Mouse (Mus musculus) CH12.LX (cell line): ENCODE results near the gene Camk2n1. TPM values are rescaled to one million over a fixed set of nuclear protein-coding genes. Genes with fewer than 3 reads are reported as not detected.

ENCODE experiments used
- DNase-seq: peaks from one replicate; pipeline ENCODE4 v3.0.0-alpha.2; 2013; ENCODE audit errors: extremely low read depth
- H3K27ac ChIP-seq: 2 replicates; pipeline ENCODE4 v1.5.1; 2012; ENCODE audit warnings: low read depth, mild to moderate bottlenecking, control low read depth, moderate library complexity; ENCODE audit not compliant: insufficient read depth
- H3K27me3 ChIP-seq: replicated peaks from 2 replicates; pipeline ENCODE3; 2012; ENCODE audit warnings: inconsistent platforms
- H3K36me3 ChIP-seq, 2 experiments: replicated peaks in 1 of 2; 2 replicates each; pipeline versions ENCODE3 to v1.6.1; 2012; ENCODE audit warnings: inconsistent platforms in 1 of 2, low read length in 1 of 2, mild to moderate bottlenecking in 1 of 2, mixed read lengths in 1 of 2, moderate library complexity in 1 of 2; ENCODE audit not compliant: control insufficient read depth in 1 of 2, insufficient read depth in 1 of 2
- H3K4me1 ChIP-seq, 2 experiments: 2 replicates each; pipeline ENCODE4 v1.6.1; 2012; ENCODE audit warnings: inconsistent platforms in 1 of 2, moderate library complexity in 1 of 2; ENCODE audit not compliant: insufficient read depth in 2 of 2, control insufficient read depth in 1 of 2
- H3K4me2 ChIP-seq: 2 replicates; pipeline ENCODE4 v1.6.1; 2012; ENCODE audit warnings: low read depth, mild to moderate bottlenecking, control low read depth; ENCODE audit not compliant: poor library complexity, insufficient read depth, severe bottlenecking
- H3K4me3 ChIP-seq, 3 experiments: fragments of 150-350 bp in 1 of 3; sonication (generic) in 1 of 3; replicated peaks in 1 of 3; 2 replicates each; pipeline versions ENCODE3 to v1.5.1; 2011 to 2012; ENCODE audit warnings: low read depth in 2 of 3, low read length in 2 of 3, mild to moderate bottlenecking in 2 of 3, moderate library complexity in 2 of 3, control low read depth in 1 of 3, improper control_type of control experiment in 1 of 3, inconsistent platforms in 1 of 3, mixed read lengths in 1 of 3; ENCODE audit not compliant: poor library complexity in 1 of 3
- H3K79me2 ChIP-seq: replicated peaks from 2 replicates; pipeline ENCODE4 v1.6.1; 2012; ENCODE audit warnings: mild to moderate bottlenecking, moderate library complexity; ENCODE audit not compliant: control insufficient read depth, poor library complexity, insufficient read depth, severe bottlenecking; ENCODE audit errors: extremely low read depth
- H3K9ac ChIP-seq: 2 replicates; pipeline ENCODE4 v1.6.1; 2012; ENCODE audit warnings: low read depth, mild to moderate bottlenecking, control low read depth, moderate library complexity; ENCODE audit not compliant: insufficient read depth
- H3K9me3 ChIP-seq: replicated peaks from 2 replicates; pipeline ENCODE3; 2012; ENCODE audit warnings: low read length, inconsistent platforms, mixed read lengths
- ELF1 ChIP-seq: IDR thresholded peaks from 2 replicates; pipeline ENCODE4 v1.6.1; 2014; ENCODE audit warnings: low read depth, mild to moderate bottlenecking, inconsistent platforms, low read length, improper control_type of control experiment
- EP300 ChIP-seq: IDR thresholded peaks from 2 replicates; pipeline ENCODE4 v1.6.1; 2011; ENCODE audit warnings: low read length, improper control_type of control experiment
- ETS1 ChIP-seq: conservative IDR thresholded peaks from 2 replicates; pipeline ENCODE4 v1.6.1; 2012; ENCODE audit warnings: low read depth, mild to moderate bottlenecking, inconsistent platforms, low read length, improper control_type of control experiment, moderate library complexity
- IRF4 ChIP-seq: IDR thresholded peaks from 2 replicates; pipeline ENCODE4 v1.6.1; 2014; ENCODE audit warnings: low read depth, mild to moderate bottlenecking, inconsistent platforms, low read length, improper control_type of control experiment
- JUN ChIP-seq: IDR thresholded peaks from 2 replicates; pipeline ENCODE4 v1.6.1; 2011; ENCODE audit warnings: low read depth, mild to moderate bottlenecking, low read length, improper control_type of control experiment, moderate library complexity; ENCODE audit not compliant: insufficient read depth
- JUND ChIP-seq: conservative IDR thresholded peaks from 2 replicates; pipeline ENCODE4 v1.6.1; 2011; ENCODE audit warnings: low read depth, low read length, improper control_type of control experiment
- KAT2A ChIP-seq: IDR thresholded peaks from 2 replicates; pipeline ENCODE4 v1.6.1; 2012; ENCODE audit warnings: low read length, improper control_type of control experiment, inconsistent platforms; ENCODE audit not compliant: insufficient replicate concordance
- MAFK ChIP-seq: IDR thresholded peaks from 2 replicates; pipeline ENCODE4 v1.6.1; 2011; ENCODE audit warnings: low read length, improper control_type of control experiment; ENCODE audit not compliant: insufficient replicate concordance
- MYC ChIP-seq: IDR thresholded peaks from 2 replicates; pipeline ENCODE4 v1.6.1; 2011; ENCODE audit warnings: low read depth, mild to moderate bottlenecking, improper control_type of control experiment, low read length
- POLR2A ChIP-seq: IDR thresholded peaks from 2 replicates; pipeline ENCODE4 v1.6.1; 2011; ENCODE audit warnings: low read depth, mild to moderate bottlenecking, improper control_type of control experiment, low read length
- TBP ChIP-seq: conservative IDR thresholded peaks from 2 replicates; pipeline ENCODE4 v1.6.1; 2011; ENCODE audit warnings: low read depth, low read length, improper control_type of control experiment
- USF2 ChIP-seq: conservative IDR thresholded peaks from 2 replicates; pipeline ENCODE4 v1.6.1; 2011; ENCODE audit warnings: low read depth, low read length, improper control_type of control experiment
- ZKSCAN1 ChIP-seq: IDR thresholded peaks from 2 replicates; pipeline ENCODE4 v1.6.1; 2012; ENCODE audit warnings: low read depth, inconsistent platforms, low read length, improper control_type of control experiment, borderline replicate concordance
- ZNF384 ChIP-seq: IDR thresholded peaks from 2 replicates; pipeline ENCODE4 v1.6.1; 2012; ENCODE audit warnings: low read depth, low read length, improper control_type of control experiment, inconsistent platforms
- dilution Hi-C: fragments of 300-500 bp; cut with MboI; formaldehyde crosslinking; loops from 2 replicates; pipeline ENCODE4 v1.14.3; 2020; ENCODE audit warnings: low sequenced_read_pairs; ENCODE audit not compliant: extremely low pct_unique_long_range_greater_than_20kb, extremely low pct_ligation_motif_present
- in situ Hi-C: fragments of 300-500 bp; cut with MboI; formaldehyde crosslinking; loops from 3 replicates; pipeline ENCODE4 v1.14.3; 2019; ENCODE audit warnings: low sequenced_read_pairs, low pct_ligation_motif_present, low pct_unique_long_range_greater_than_20kb, mixed read lengths
- polyA plus RNA-seq: library from polyadenylated mRNA; unstranded; fragments of >175 nt; gene quantifications from 2 replicates; pipeline ENCODE4 v1.2.1, GENCODE M21; 2012; ENCODE audit warnings: low read depth; ENCODE audit not compliant: insufficient read length
- total RNA-seq, 2 experiments: library from RNA; depleted of rRNA; stranded (reverse); fragments of 300-350 nt in 1 of 2; fragments of >200 nt in 1 of 2; gene quantifications; 2 replicates each; pipeline ENCODE4 v1.2.3; 2012 to 2014

Camk2n1 gene
- total and polyA plus RNA-seq, 3 experiments, result 0.13 TPM; not detected in 2

DNA sequence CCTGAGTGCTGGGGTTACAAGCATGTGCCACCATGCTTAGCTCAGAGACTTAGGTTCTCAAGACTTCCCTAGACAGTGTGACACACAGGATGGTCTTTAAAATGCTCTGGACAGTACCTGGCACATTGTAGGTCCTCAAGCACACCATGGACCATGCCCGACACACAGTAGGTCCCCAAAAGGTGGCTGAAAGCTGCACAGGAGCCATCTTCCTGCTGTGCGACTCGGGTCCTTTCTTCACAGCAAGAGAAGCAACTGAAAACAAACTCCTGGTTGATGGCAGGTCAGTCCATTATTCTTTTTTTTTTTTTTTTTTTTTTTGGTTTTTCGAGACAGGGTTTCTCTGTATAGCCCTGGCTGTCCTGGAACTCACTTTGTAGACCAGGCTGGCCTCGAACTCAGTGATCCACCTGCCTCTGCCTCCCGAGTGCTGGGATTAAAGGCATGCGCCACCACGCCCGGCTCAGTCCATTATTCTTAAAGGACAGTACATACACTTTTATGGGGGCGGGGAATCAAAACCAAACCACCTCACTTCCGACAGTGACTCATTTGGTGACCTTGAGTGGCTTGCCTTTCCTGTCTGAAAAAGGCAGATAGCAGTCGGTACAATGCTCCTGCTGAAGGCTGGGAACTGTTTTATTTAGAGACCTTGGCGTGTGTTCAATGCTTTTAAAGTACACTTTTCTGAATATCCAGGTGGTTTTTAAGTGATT lies 46.5 kb upstream of the Camk2n1 start:
- in situ Hi-C loops (loop anchor here (25.0 kb wide), 1 partner anchor 445 kb away; no protein-coding TSS in a partner anchor), dilution Hi-C loops (no loop called here)
- Histone ChIP-seq H3K36me3 (no peaks in the 10 kb centered on the region), H3K9ac (no peak overlapping the region), H3K4me1 (peaks cover 7 to 8% of the 10 kb centered on the region in 2 experiments), H3K4me2 (no peak overlapping the region), H3K4me3 (no peak overlapping the region), H3K27me3 (peaks cover 79% of the 10 kb centered on the region), H3K9me3 (peaks cover 6% of the 10 kb centered on the region), H3K79me2 (no peaks in the 10 kb centered on the region), H3K27ac (no peak overlapping the region)
- TF ChIP-seq ELF1, result peak; percentile 22; the same call in 1 of the 2 replicates
- no peak for TF ChIP-seq KAT2A
- TF ChIP-seq ZKSCAN1, result peak; percentile 54; the same call in 1 of the 2 replicates
- TF ChIP-seq TBP, result peak; percentile 81; the same call in 1 of the 2 replicates
- TF ChIP-seq ETS1, result 0 out of 2 replicates have a peak, but pooled peaks have one; percentile 18
- TF ChIP-seq IRF4, result peak; percentile 91
- TF ChIP-seq MYC, result no peak
- TF ChIP-seq USF2, result no peak
- peak; percentile 89 for TF ChIP-seq JUND
- TF ChIP-seq EP300, result peak; percentile 74
- no peak; the same call in 1 of the 2 replicates for TF ChIP-seq MAFK
- peak; percentile 52 for TF ChIP-seq ZNF384
- no peak for TF ChIP-seq POLR2A
- peak; percentile 84 for TF ChIP-seq JUN
- DNase-seq, result peak; percentile 63

- dilution Hi-C loops, result no loop called here
- in situ Hi-C loops, result loop anchor here (25.0 kb wide), 1 partner anchor 449 kb away; no protein-coding TSS in a partner anchor
- peaks cover 86% of the 10 kb centered on the region for H3K27me3 ChIP-seq
Observed at GRCm38 (mm10) chr4:138411011-138411410, 43.1 kb upstream of the Camk2n1 start.

More at GRCm38 (mm10) chr4:138411011-138411410, 43.1 kb upstream of the Camk2n1 start:
- Histone ChIP-seq H3K4me1 (peaks cover 7 to 8% of the 10 kb centered on the region in 2 experiments), H3K36me3 (no peaks in the 10 kb centered on the region), H3K4me3 (no peak overlapping the region), H3K9ac (no peak overlapping the region), H3K79me2 (no peaks in the 10 kb centered on the region), H3K27ac (no peak overlapping the region), H3K4me2 (no peak overlapping the region), H3K9me3 (peaks cover 6% of the 10 kb centered on the region)
- no peak for TF ChIP-seq KAT2A
- no peak for DNase-seq
